Mouse (Mus musculus): ENCODE results near the gene Lyst. TPM values are rescaled to one million over a fixed set of nuclear protein-coding genes. Genes with fewer than 3 reads are reported as not detected.
"Not testable (repeated sequence)": the region's sequence is repeated elsewhere in the genome, so short reads cannot be mapped to it uniquely, and the experiment has no call there.

Lyst gene
- total RNA-seq (2022), result 10 to 100 TPM; 30.0 to 50.5 (median 40.1) TPM

GRCm38 (mm10) chr13:13590048-13591011 is at the start of gene Lyst:
Lyst (plus strand) TSS chr13:13590397.
- peak; percentile 98 for DNase-seq

- DNase-seq, result not testable (repeated sequence)
These were observed 47.1 kb upstream of the Lyst start for GRCm38 (mm10) chr13:13543073-13543472.

GRCm38 (mm10) chr13:13546792-13547191 is 43.4 kb upstream of the Lyst start:
- DNase-seq, result no peak

- DNase-seq, result no peak
These were observed 42.3 kb upstream of the Lyst start for GRCm38 (mm10) chr13:13547889-13548288.

GRCm38 (mm10) chr13:13548431-13549190 is 41.6 kb upstream of the Lyst start:
- no peak for DNase-seq

GRCm38 (mm10) chr13:13549687-13550660 is 40.2 kb upstream of the Lyst start:
- no peak for DNase-seq

- no peak for DNase-seq
These were observed 38.2 kb upstream of the Lyst start for GRCm38 (mm10) chr13:13552020-13552419.

GRCm38 (mm10) chr13:13553660-13554059 is 36.5 kb upstream of the Lyst start:
- DNase-seq, result no peak

GRCm38 (mm10) chr13:13555196-13555595 is 35.0 kb upstream of the Lyst start:
- DNase-seq, result no peak

GRCm38 (mm10) chr13:13557001-13557743 is 33.0 kb upstream of the Lyst start:
- DNase-seq, result no peak

GRCm38 (mm10) chr13:13558251-13558650 is 31.9 kb upstream of the Lyst start:
- DNase-seq, result no peak

GRCm38 (mm10) chr13:13558900-13559299 is 31.3 kb upstream of the Lyst start:
- no peak for DNase-seq

- DNase-seq, result peak; percentile 33
These were observed 27.6 kb upstream of the Lyst start for GRCm38 (mm10) chr13:13562571-13562970.

GRCm38 (mm10) chr13:13564116-13564515 is 26.1 kb upstream of the Lyst start:
- DNase-seq, result no peak

GRCm38 (mm10) chr13:13564541-13564940 is 25.7 kb upstream of the Lyst start:
- no peak for DNase-seq

GRCm38 (mm10) chr13:13567640-13568039 is 22.6 kb upstream of the Lyst start:
- no peak for DNase-seq

GRCm38 (mm10) chr13:13568824-13569223 is 21.4 kb upstream of the Lyst start:
- no peak for DNase-seq

GRCm38 (mm10) chr13:13569603-13570002 is 20.6 kb upstream of the Lyst start:
- DNase-seq, result no peak

GRCm38 (mm10) chr13:13572060-13572835 is 17.9 kb upstream of the Lyst start:
- DNase-seq, result no peak

GRCm38 (mm10) chr13:13572941-13573340 is 17.3 kb upstream of the Lyst start:
- DNase-seq, result peak; percentile 30

All from adrenal gland, adult 8-10 months (tissue).